Mouse (Mus musculus) heart, adult 8-10 months (tissue): ENCODE data around the gene Slc1a3. TPM values are rescaled to one million over a fixed set of nuclear protein-coding genes. Genes with fewer than 3 reads are reported as not detected.
"Not testable (repeated sequence)": the region's sequence is repeated elsewhere in the genome, so short reads cannot be mapped to it uniquely, and the experiment has no call there.

Experiments used
- DNase-seq: peaks from one replicate; pipeline ENCODE4 v3.0.0; 2022; ENCODE audit warnings: low spot score
- total RNA-seq, 4 experiments: library from RNA; stranded (reverse); gene quantifications; 2 replicates each; pipeline ENCODE4 v1.2.4; 2022

The Slc1a3 gene
- total RNA-seq, 4 experiments from 2014 or later = 1.4 to 1.8 (median 1.7) TPM

- DNase-seq = no peak
Observed at GRCm38 (mm10) chr15:8706613-8707012, 4.0 kb downstream of the Slc1a3 start.

- no peak for DNase-seq
Observed at GRCm38 (mm10) chr15:8706178-8706577, 4.4 kb downstream of the Slc1a3 start.

- not testable (repeated sequence) for DNase-seq
Observed at GRCm38 (mm10) chr15:8705560-8705959, 5.0 kb downstream of the Slc1a3 start.

- DNase-seq = no peak
Observed at GRCm38 (mm10) chr15:8697976-8698375, 12.6 kb downstream of the Slc1a3 start.

- no peak for DNase-seq
Observed at GRCm38 (mm10) chr15:8697500-8697899, 13.1 kb downstream of the Slc1a3 start.

GRCm38 (mm10) chr15:8690141-8690540 is 20.4 kb downstream of the Slc1a3 start:
- DNase-seq = not testable (repeated sequence)

GRCm38 (mm10) chr15:8686846-8687245 is 23.7 kb downstream of the Slc1a3 start:
- DNase-seq = no peak

- no peak for DNase-seq
Observed at GRCm38 (mm10) chr15:8685506-8685905, 25.1 kb downstream of the Slc1a3 start.

GRCm38 (mm10) chr15:8684263-8684662 is 26.3 kb downstream of the Slc1a3 start:
- no peak for DNase-seq

- DNase-seq = no peak
Observed at GRCm38 (mm10) chr15:8682871-8683270, 27.7 kb downstream of the Slc1a3 start.

- no peak for DNase-seq
Observed at GRCm38 (mm10) chr15:8682421-8682820, 28.1 kb downstream of the Slc1a3 start.

- no peak for DNase-seq
Observed at GRCm38 (mm10) chr15:8681971-8682370, 28.6 kb downstream of the Slc1a3 start.

GRCm38 (mm10) chr15:8681009-8681408 is 29.6 kb downstream of the Slc1a3 start:
- DNase-seq = no peak

GRCm38 (mm10) chr15:8676959-8677358 is 33.6 kb downstream of the Slc1a3 start:
- DNase-seq = no peak

GRCm38 (mm10) chr15:8676211-8676691 is 34.3 kb downstream of the Slc1a3 start:
- no peak for DNase-seq

- no peak for DNase-seq
Observed at GRCm38 (mm10) chr15:8675616-8676015, 34.9 kb downstream of the Slc1a3 start.

GRCm38 (mm10) chr15:8672532-8672931 is 38.0 kb downstream of the Slc1a3 start:
- DNase-seq = no peak

- DNase-seq = no peak
Observed at GRCm38 (mm10) chr15:8667849-8668522, 42.6 kb downstream of the Slc1a3 start.

- DNase-seq = no peak
Observed at GRCm38 (mm10) chr15:8665675-8666350, 44.8 kb downstream of the Slc1a3 start.

- DNase-seq = peak; percentile 81
Observed at GRCm38 (mm10) chr15:8663348-8664099, 47.0 kb downstream of the Slc1a3 start.

GRCm38 (mm10) chr15:8661856-8662255 is 48.7 kb downstream of the Slc1a3 start:
- DNase-seq = no peak

GRCm38 (mm10) chr15:8659977-8660376 is 50.6 kb downstream of the Slc1a3 start:
- DNase-seq = no peak
